Mouse (Mus musculus) heart, adult 2 months (tissue): ENCODE data around the gene Ntmt1.

ENCODE experiments used
- CTCF ChIP-seq: fragments of 200-600 bp; IDR thresholded peaks from 2 replicates; pipeline ENCODE4 v1.8.1; 2022; ENCODE audit warnings: antibody characterized with exemption, mild to moderate bottlenecking, moderate library complexity
- POLR2A ChIP-seq: fragments of 200-500 bp; IDR thresholded peaks from 2 replicates; pipeline ENCODE4 v1.6.1; 2011; ENCODE audit warnings: mild to moderate bottlenecking, low read depth, low read length, control low read depth; ENCODE audit not compliant: insufficient read depth

GRCm38 (mm10) chr2:30857076-30857475 lies 49.5 kb downstream of the Ntmt1 start:
- no peak for TF ChIP-seq CTCF
- TF ChIP-seq POLR2A: no peak
